ENCODE assay signal across 15 mouse cellular contexts in the genomic region with DNA sequence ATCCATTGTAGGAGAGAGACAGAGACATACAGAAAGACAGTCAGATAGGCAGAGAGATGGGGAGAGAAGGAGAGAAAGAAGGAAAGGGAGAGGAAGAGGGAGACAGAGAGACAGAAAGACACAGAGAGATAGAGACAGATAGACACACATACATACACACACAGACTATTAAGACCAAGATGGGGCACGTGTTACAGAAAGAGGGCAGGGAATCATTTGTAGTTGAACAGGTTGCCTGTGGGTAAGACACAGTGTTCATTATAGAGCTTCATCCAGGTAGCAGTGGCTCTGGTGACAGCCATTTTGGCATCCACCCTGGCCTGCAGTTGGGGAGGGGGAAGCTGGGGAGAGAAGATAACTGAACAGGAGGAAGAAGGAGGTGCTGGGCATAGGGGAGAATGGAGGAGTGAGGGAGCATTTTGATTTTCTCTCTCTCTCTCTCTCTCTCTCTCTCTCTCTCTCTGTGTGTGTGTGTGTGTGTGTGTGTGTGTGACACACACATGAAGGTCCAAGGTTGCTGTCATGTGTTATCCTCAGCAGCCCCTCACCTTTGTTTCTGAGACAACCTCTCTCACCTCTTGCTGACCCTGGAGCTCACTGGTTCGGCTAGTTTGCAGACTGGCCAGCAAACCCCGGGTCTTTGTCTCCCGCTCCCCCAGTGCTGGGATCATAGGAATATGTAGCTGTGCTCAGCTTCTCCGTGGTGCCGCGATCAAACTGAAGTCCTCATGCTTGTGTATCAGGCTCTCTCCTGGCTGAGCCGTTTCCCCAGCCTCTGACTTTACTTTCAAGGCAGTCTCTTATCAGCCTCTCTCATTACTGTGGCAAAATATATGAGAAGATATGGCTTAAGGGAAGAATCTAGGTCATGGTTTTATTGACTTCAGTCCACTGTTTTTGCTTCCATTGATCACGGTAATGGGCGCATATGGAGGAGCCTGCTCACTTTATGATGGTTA. TPM values are rescaled to one million over a fixed set of nuclear protein-coding genes. Genes with fewer than 3 reads are reported as not detected.
A peak's percentile ranks its signal among the peaks of the same experiment; 100 is the strongest.
DNase-seq lines count a peak whose midpoint lies in the region; ATAC-seq and TF ChIP-seq lines count a peak whose summit lies in the region.
"Had no signal": no experiment of that assay in that cellular context is flagged by ENCODE, and none has a peak within 500 bp of the region (broad histone marks: within the 10 kb centered on the region; RNA-seq: fewer than 3 reads in every experiment).

No protein-coding gene starts in this region.

- no peak overlapping the region for H3K4me2 ChIP-seq in forebrain, embryonic 13.5 days
- no peak overlapping the region for H3K4me2 ChIP-seq in hindbrain, embryonic 13.5 days
- peak overlapping the region; percentile 37; the same call in 1 of the 2 replicates for H3K4me2 ChIP-seq in embryonic facial prominence, embryonic 13.5 days
- H3K4me2 ChIP-seq: embryonic facial prominence, embryonic 15.5 days; heart, embryonic 15.5 days; kidney, embryonic 15.5 days had no signal

- no peak overlapping the region for H3K4me3 ChIP-seq in forebrain, embryonic 10.5 days
- H3K4me3 ChIP-seq in forebrain, embryonic 13.5 days = no peak overlapping the region
- H3K4me3 ChIP-seq in hindbrain, embryonic 10.5 days = no peak overlapping the region
- H3K4me3 ChIP-seq in hindbrain, embryonic 13.5 days = no peak overlapping the region
- H3K4me3 ChIP-seq in G1E (ENCODE audit: low read depth, low read length) = peak overlapping the region; percentile 6; the same call in 1 of the 2 replicates
- no peak overlapping the region for H3K4me3 ChIP-seq in embryonic facial prominence, embryonic 13.5 days
- H3K4me3 ChIP-seq: embryonic facial prominence, embryonic 15.5 days; heart, embryonic 15.5 days; kidney, embryonic 15.5 days; neural tube, embryonic 15.5 days had no signal

- H3K4me1 ChIP-seq in forebrain, embryonic 10.5 days = peaks cover 16% of the 10 kb centered on the region
- no peaks in the 10 kb centered on the region for H3K4me1 ChIP-seq in forebrain, embryonic 13.5 days
- peaks cover 11% of the 10 kb centered on the region; the same call in 1 of the 2 replicates for H3K4me1 ChIP-seq in hindbrain, embryonic 10.5 days (replicated peaks)
- H3K4me1 ChIP-seq in hindbrain, embryonic 13.5 days (replicated peaks) = 0 out of 2 replicates have a peak, but pooled peaks cover 6% of the 10 kb centered on the region
- peaks cover 26% of the 10 kb centered on the region for H3K4me1 ChIP-seq in G1E (ENCODE audit: insufficient read depth, low read depth, low read length)
- peaks cover 6% of the 10 kb centered on the region; the same call in 1 of the 2 replicates for H3K4me1 ChIP-seq in embryonic facial prominence, embryonic 13.5 days
- H3K4me1 ChIP-seq: embryonic facial prominence, embryonic 15.5 days had no signal

- H3K36me3 ChIP-seq in forebrain, embryonic 10.5 days (replicated peaks) = no peaks in the 10 kb centered on the region
- H3K36me3 ChIP-seq in forebrain, embryonic 13.5 days (ENCODE audit: poor library complexity, severe bottlenecking) = no peaks in the 10 kb centered on the region
- H3K36me3 ChIP-seq in hindbrain, embryonic 10.5 days = no peaks in the 10 kb centered on the region
- H3K36me3 ChIP-seq in hindbrain, embryonic 13.5 days = no peaks in the 10 kb centered on the region
- no peaks in the 10 kb centered on the region for H3K36me3 ChIP-seq in G1E (replicated peaks)
- no peaks in the 10 kb centered on the region for H3K36me3 ChIP-seq in embryonic facial prominence, embryonic 13.5 days
- H3K36me3 ChIP-seq: embryonic facial prominence, embryonic 15.5 days; heart, embryonic 15.5 days; kidney, embryonic 15.5 days; neural tube, embryonic 15.5 days had no signal

- H3K9ac ChIP-seq in forebrain, embryonic 13.5 days = no peak overlapping the region
- H3K9ac ChIP-seq in hindbrain, embryonic 13.5 days = no peak overlapping the region
- H3K9ac ChIP-seq in embryonic facial prominence, embryonic 13.5 days = 0 out of 2 replicates have a peak overlapping the region, but pooled peaks have one; percentile 44
- H3K9ac ChIP-seq: embryonic facial prominence, embryonic 15.5 days; heart, embryonic 15.5 days; kidney, embryonic 15.5 days; neural tube, embryonic 15.5 days had no signal

- H3K27me3 ChIP-seq in forebrain, embryonic 10.5 days (ENCODE audit: poor library complexity, severe bottlenecking) = no peaks in the 10 kb centered on the region
- no peaks in the 10 kb centered on the region for H3K27me3 ChIP-seq in forebrain, embryonic 13.5 days
- H3K27me3 ChIP-seq in hindbrain, embryonic 10.5 days (ENCODE audit: insufficient read depth, poor library complexity, severe bottlenecking) = no peaks in the 10 kb centered on the region
- no peaks in the 10 kb centered on the region for H3K27me3 ChIP-seq in hindbrain, embryonic 13.5 days
- 0 out of 2 replicates have a peak, but pooled peaks cover 3% of the 10 kb centered on the region for H3K27me3 ChIP-seq in G1E (ENCODE audit: insufficient read depth, low read length)
- H3K27me3 ChIP-seq in embryonic facial prominence, embryonic 13.5 days = no peaks in the 10 kb centered on the region
- H3K27me3 ChIP-seq: embryonic facial prominence, embryonic 15.5 days; heart, embryonic 15.5 days; kidney, embryonic 15.5 days; neural tube, embryonic 15.5 days had no signal

- WGBS in forebrain, embryonic 10.5 days = 89% methylated on average over 10 of the region's 10 CpGs
- whole genome bisulfite sequencing in forebrain, embryonic 13.5 days = 87% methylated on average over 10 of the region's 10 CpGs
- 84% methylated on average over 10 of the region's 10 CpGs for WGBS in hindbrain, embryonic 10.5 days
- WGBS in hindbrain, embryonic 13.5 days = 81% methylated on average over 10 of the region's 10 CpGs
- WGBS in embryonic facial prominence, embryonic 13.5 days = 79% methylated on average over 10 of the region's 10 CpGs

- DNase-seq in forebrain, embryonic 10.5 days (ENCODE audit: extremely low spot score, low spot score) = no peak
- DNase-seq in hindbrain, embryonic 10.5 days (ENCODE audit: low spot score) = no peak
- DNase-seq in G1E (ENCODE audit: low spot score) = peak; percentile 36
- DNase-seq in lung, postnatal 14 days = no peak

- no peak for ATAC-seq in forebrain, embryonic 13.5 days
- ATAC-seq in hindbrain, embryonic 13.5 days (ENCODE audit: low FRiP score) = no peak
- no peak for ATAC-seq in G1E (ENCODE audit: extremely low read depth, insufficient number of reproducible peaks, low FRiP score, poor library complexity, severe bottlenecking)
- no peak for ATAC-seq in embryonic facial prominence, embryonic 13.5 days (ENCODE audit: insufficient number of reproducible peaks, insufficient read depth, low FRiP score, low TSS enrichment, low read depth)
- no peak for ATAC-seq in monocyte, adult 5-6 weeks (replicated peaks; ENCODE audit: insufficient number of reproducible peaks, low FRiP score, low TSS enrichment, poor library complexity, severe bottlenecking)
- ATAC-seq: CD4-positive, CD25-positive, alpha-beta regulatory T cell, adult 4 months had no signal

- H3K27ac ChIP-seq in forebrain, embryonic 10.5 days = peak overlapping the region; percentile 62; the same call in 1 of the 2 replicates
- no peak overlapping the region for H3K27ac ChIP-seq in forebrain, embryonic 13.5 days
- H3K27ac ChIP-seq in hindbrain, embryonic 10.5 days = peak overlapping the region; percentile 64
- H3K27ac ChIP-seq in hindbrain, embryonic 13.5 days = no peak overlapping the region
- no peak overlapping the region for H3K27ac ChIP-seq in embryonic facial prominence, embryonic 13.5 days
- H3K27ac ChIP-seq: embryonic facial prominence, embryonic 15.5 days; heart, embryonic 15.5 days; hindbrain, postnatal 0 days; kidney, embryonic 15.5 days; neural tube, embryonic 15.5 days had no signal

- H3K9me3 ChIP-seq in forebrain, embryonic 10.5 days = no peaks in the 10 kb centered on the region
- H3K9me3 ChIP-seq in forebrain, embryonic 13.5 days (replicated peaks) = no peaks in the 10 kb centered on the region
- H3K9me3 ChIP-seq in hindbrain, embryonic 10.5 days = 0 out of 2 replicates have a peak, but pooled peaks cover 4% of the 10 kb centered on the region
- no peaks in the 10 kb centered on the region for H3K9me3 ChIP-seq in hindbrain, embryonic 13.5 days
- no peaks in the 10 kb centered on the region for H3K9me3 ChIP-seq in G1E (replicated peaks)
- H3K9me3 ChIP-seq in embryonic facial prominence, embryonic 13.5 days = no peaks in the 10 kb centered on the region; the same call in 1 of the 2 replicates
- H3K9me3 ChIP-seq: embryonic facial prominence, embryonic 15.5 days; neural tube, embryonic 15.5 days had no signal

- no peak for TF ChIP-seq CTCF in G1E (IDR thresholded peaks at IDR 0.05; ENCODE audit: low read depth, low read length)

RNA-seq across cellular contexts. Expression of a gene that starts 47.5 kb away (rescaled TPM):
- polyA plus RNA-seq in forebrain, embryonic 10.5 days (2016; fragmentation: Nextera tagmentation; extraction: Ambion mirVana) = 0.67 TPM in 1 of 2 replicates, not detected in the other
- 0.37 and 0.96 TPM in 2 replicates for polyA plus RNA-seq in forebrain, embryonic 13.5 days (2015; fragmentation: Nextera tagmentation; extraction: Ambion mirVana)
- polyA plus RNA-seq in hindbrain, embryonic 10.5 days (2016; fragmentation: Nextera tagmentation; extraction: Ambion mirVana) = 0.42 TPM in 1 of 2 replicates, not detected in the other
- 0.49 and 0.64 TPM in 2 replicates for polyA plus RNA-seq in hindbrain, embryonic 13.5 days (2015; fragmentation: Nextera tagmentation; extraction: Ambion mirVana)
- total RNA-seq in G1E (2014; fragmentation: Nextera tagmentation) (2.4 and 6.3 TPM in 2 replicates), G1E (2017) (0.11 and 0.99 TPM in 2 replicates)
- polyA plus RNA-seq in G1E (2012) = 0.28 and 0.32 TPM in 2 replicates
- 1.3 and 2.1 TPM in 2 replicates for polyA plus RNA-seq in embryonic facial prominence, embryonic 13.5 days (2015; fragmentation: Nextera tagmentation; extraction: Ambion mirVana)
- 6.7 to 12.9 TPM (median 12.1 TPM) in 3 replicates for total RNA-seq in monocyte, adult 5-6 weeks (2017)
- total RNA-seq: hindbrain, postnatal 0 days; liver, adult 2 months had no signal

RNA-seq across cellular contexts. Expression of a gene that starts 52.0 kb away (rescaled TPM):
- polyA plus RNA-seq in forebrain, embryonic 10.5 days (2016; fragmentation: Nextera tagmentation; extraction: Ambion mirVana) = 5.0 TPM in 2 replicates
- 5.1 TPM in 2 replicates for polyA plus RNA-seq in forebrain, embryonic 13.5 days (2015; fragmentation: Nextera tagmentation; extraction: Ambion mirVana)
- polyA plus RNA-seq in hindbrain, embryonic 10.5 days (2016; fragmentation: Nextera tagmentation; extraction: Ambion mirVana) = 3.0 and 3.2 TPM in 2 replicates
- 2.8 and 3.9 TPM in 2 replicates for polyA plus RNA-seq in hindbrain, embryonic 13.5 days (2015; fragmentation: Nextera tagmentation; extraction: Ambion mirVana)
- total RNA-seq in G1E (2014; fragmentation: Nextera tagmentation) = 56.1 and 67.1 TPM in 2 replicates
- 20.2 and 26.0 TPM in 2 replicates for total RNA-seq in G1E (2017)
- polyA plus RNA-seq in G1E (2012) = 7.4 and 8.7 TPM in 2 replicates
- 3.7 and 3.9 TPM in 2 replicates for polyA plus RNA-seq in embryonic facial prominence, embryonic 13.5 days (2015; fragmentation: Nextera tagmentation; extraction: Ambion mirVana)
- 17.5 to 30.9 TPM (median 24.9 TPM) in 3 replicates for total RNA-seq in monocyte, adult 5-6 weeks (2017)

Comparison
In these comparisons a context has a peak if more than half of its experiments do, and no peak if none do; other contexts are left out.
1. H3K27ac ChIP-seq: peak in forebrain, embryonic 10.5 days (single experiment) and hindbrain, embryonic 10.5 days (single experiment); none in forebrain, embryonic 13.5 days (single experiment), hindbrain, embryonic 13.5 days (single experiment) and embryonic facial prominence, embryonic 13.5 days (single experiment).